Mouse (Mus musculus): ENCODE measurements at regions not wholly inside any gene's neighbourhood (a gene's known extent, or its start where the extent isn't known, plus 50 kb on each side); places are given as distances from the start of the nearest gene placed in this dataset.

- ATAC-seq (ENCODE audit: insufficient number of reproducible peaks, low FRiP score, low TSS enrichment): no peak
These were observed 89.0 kb upstream of the Slc7a14 start for GRCm38 (mm10) chr3:31399136-31399535.

- ATAC-seq (ENCODE audit: insufficient number of reproducible peaks, low FRiP score, low TSS enrichment): no peak
These were observed 84.4 kb upstream of the Slc7a14 start for GRCm38 (mm10) chr3:31394533-31394932.

DNA sequence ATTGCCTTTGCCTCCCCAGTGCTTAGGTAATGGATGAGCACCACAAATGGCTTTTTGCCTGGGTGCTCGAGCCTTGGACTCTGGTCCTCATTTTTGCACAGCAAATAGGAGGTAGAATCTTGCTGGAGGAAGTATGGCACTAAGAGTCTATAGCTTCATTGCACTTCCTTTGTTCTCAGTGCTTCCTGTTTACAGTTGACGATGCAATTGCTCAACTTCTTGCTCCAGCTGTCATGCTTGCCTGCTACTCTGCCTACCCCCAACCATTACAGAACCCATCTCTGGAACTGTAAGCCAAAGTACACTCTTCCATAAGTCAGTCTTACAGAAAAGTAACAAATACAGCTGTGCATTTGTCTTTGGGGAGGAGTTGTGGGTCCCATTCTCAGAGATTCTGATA is 79.8 kb upstream of the Slc7a14 start:
- ATAC-seq (ENCODE audit: insufficient number of reproducible peaks, low FRiP score, low TSS enrichment): no peak

DNA sequence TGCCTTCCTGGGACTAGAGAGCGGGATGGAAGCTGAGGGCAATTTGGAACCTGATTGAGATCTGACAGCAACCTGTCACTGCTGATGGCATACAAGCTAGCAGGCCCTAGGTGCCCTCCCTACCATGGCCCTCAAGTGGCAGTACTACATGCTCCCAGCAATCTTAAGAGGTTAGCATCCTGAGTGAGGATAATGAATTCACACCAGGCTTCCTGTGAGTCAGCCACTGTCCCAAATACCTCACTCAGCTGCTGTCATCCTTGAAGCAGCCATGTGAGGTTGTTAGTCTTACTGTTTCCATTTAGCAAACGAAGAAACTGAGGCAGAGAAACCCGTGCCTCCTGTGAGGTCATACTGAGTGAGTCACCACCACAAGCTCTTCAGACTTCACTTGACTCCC is 65.5 kb upstream of the Slc7a14 start:
- ATAC-seq (ENCODE audit: insufficient number of reproducible peaks, low FRiP score, low TSS enrichment): no peak

GRCm38 (mm10) chr3:31374061-31374460 is 63.9 kb upstream of the Slc7a14 start:
- no peak for ATAC-seq (ENCODE audit: insufficient number of reproducible peaks, low FRiP score, low TSS enrichment)

DNA sequence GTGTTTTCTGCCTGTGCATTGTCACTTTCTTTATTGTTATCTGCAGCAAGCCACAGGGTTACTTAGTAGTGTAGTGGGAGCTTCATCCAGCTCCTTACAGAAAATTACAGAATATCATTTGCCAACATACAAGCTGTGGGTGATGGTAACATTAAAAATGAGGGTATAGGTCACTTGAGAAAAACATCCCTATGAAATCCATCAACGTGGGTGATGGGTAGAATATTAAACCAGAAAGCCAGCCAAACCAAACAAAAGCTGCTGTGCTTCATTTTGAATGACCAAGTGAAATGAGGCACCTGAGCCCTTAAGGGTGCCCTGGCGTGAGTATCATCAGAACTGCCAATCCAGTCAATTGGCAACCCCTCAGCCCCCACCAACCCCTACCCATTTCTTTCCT is 58.1 kb upstream of the Slc7a14 start:
- no peak for ATAC-seq (ENCODE audit: insufficient number of reproducible peaks, low FRiP score, low TSS enrichment)

Measured in cerebellum, adult (tissue).